Mouse (Mus musculus) left cerebral cortex, postnatal 4 days (tissue): ENCODE results near the gene Meis1. TPM values are rescaled to one million over a fixed set of nuclear protein-coding genes. Genes with fewer than 3 reads are reported as not detected.

Source experiments
- DNase-seq: peaks from one replicate; pipeline ENCODE4 v3.0.0-alpha.2; 2022
- intact Hi-C: fragments of 180-260 bp; cut with DNase I; formaldehyde crosslinking; loops from one replicate; pipeline ENCODE4 v1.15.1; 2025
- total RNA-seq, 2 experiments: library from RNA; stranded (reverse); gene quantifications; 2 replicates each; pipeline ENCODE4 v1.2.3; 2021

The Meis1 gene
- total RNA-seq, 2 experiments from 2014 or later, result 9.1 to 9.7 TPM

DNA sequence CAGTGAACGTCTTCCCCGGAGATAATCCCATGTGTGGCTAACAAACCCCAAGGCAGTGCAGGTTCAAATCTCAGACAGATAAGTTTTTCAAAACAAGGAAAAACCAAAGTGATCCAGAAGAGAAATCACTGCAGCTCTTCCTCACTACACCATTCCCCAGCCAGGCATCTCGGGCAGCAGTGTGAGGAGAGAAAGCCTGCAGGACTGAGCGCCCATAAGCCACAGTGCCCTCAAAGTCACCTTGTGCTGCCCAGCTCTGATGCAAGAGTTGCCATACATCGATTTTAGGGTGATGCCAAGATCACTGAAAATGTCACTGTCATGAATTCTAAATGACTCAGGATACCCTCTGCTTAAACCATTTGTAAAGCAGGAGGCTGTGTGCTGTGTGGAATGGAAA lies 15.7 kb downstream of the Meis1 start:
- intact Hi-C loops, result no loop called here
- no peak for DNase-seq

DNA sequence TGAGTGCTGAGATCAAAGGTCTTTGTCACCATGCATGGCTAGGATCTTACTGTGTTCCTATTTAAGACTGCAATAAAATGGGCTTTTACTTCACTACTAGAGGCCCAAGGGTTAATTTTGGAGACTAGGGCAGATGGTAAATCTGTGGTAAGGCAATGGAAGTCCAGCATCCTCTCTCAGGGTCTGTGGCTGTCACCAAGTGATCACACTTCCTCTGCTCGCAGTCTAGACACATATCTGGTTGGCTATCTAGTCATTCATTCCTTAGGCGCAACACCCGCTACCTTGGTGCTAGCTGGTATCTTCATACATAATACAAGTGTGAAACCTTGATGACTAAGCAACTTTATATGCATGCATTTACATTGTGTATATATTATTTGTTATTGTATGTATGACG lies 22.0 kb downstream of the Meis1 start:
- DNase-seq, result no peak
- intact Hi-C loops, result no loop called here

DNA sequence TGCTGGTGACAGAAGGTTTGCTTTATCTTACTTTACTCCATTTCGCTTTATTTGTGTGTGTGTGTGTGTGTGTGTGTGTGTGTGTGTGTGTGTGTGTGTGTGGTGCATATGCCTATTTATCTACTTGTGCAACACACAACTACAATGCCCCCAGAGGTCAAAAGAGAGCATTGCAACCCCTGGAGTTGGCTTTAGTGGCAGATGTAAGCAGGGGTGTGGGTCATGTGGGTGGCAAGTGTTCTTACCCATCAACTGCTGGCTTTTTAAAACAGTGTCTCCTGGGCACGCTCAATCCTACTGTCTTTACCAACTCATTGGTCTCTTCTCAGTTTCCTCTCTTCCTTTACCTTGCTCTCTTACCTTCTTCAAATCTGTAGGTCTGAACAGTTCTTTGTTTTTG lies 22.5 kb downstream of the Meis1 start:
- intact Hi-C loops, result no loop called here
- no peak for DNase-seq

DNA sequence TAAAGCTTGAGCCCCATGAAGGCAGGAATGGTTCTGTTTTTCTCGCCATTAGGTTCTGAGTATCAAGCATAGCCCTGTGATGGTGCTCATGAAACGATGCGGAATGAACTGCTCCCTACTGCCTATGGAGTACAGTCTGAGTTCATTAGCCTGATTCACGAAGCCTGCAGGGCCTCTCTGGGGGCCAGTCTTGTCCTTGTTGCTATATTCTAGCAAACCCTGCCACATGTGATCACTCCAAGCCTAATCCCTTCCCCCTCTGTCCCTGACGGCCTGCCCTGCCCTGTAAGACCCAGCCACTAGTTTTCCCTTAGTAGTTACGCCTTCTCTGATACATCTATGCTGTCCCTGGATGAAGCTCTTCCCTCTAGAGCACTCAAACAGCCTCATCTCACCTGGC lies 26.0 kb downstream of the Meis1 start:
- no peak for DNase-seq
- intact Hi-C loops, result no loop called here

DNA sequence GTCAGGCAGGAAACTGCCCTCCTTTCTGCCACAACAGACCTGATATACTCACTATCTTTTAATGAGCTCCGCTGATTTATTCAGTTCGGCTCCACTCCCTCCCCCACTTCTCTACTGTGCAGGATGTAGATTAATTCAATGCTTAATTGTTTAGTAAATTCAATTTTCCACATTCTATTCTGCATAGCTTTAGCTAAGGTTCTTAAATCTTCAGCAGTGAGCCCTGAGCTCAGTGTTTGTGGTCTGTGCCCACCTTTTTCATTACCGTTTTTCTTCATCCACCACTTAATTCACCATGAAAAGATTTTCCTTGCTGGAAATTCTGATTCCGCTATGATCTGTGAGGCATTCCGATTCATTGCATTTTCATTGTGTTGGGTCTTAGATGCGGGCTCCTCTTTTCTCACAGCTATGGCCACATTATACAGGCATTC lies 28.5 kb downstream of the Meis1 start:
- intact Hi-C loops, result no loop called here
- DNase-seq, result no peak

DNA sequence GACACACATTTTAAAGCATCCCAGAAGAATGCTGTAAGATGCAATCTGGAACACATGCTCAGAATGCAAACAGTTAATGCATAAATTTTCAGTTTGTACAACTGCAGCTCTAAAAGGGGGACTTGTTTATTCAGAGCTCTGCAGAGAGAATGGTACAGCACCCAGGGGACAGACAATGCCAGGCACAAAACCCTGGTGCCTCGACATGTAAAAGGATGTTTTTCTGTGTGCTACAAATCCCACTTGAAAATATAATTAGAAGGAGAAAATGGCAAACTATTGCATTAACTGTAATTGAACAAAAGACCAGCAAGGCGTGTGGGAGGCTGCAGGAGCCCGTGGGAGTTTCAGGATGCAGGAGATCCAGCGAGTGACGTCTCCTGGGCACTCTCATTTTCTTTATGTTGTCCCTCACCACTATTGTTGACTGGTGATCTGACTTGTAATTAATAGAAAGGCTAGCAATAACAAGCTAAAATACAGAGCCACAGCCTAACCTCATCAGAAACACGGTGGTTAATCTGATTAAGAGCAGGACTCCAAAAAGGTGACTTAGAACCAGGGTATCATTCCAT lies 29.0 kb downstream of the Meis1 start:
- DNase-seq, result no peak
- intact Hi-C loops, result no loop called here

DNA sequence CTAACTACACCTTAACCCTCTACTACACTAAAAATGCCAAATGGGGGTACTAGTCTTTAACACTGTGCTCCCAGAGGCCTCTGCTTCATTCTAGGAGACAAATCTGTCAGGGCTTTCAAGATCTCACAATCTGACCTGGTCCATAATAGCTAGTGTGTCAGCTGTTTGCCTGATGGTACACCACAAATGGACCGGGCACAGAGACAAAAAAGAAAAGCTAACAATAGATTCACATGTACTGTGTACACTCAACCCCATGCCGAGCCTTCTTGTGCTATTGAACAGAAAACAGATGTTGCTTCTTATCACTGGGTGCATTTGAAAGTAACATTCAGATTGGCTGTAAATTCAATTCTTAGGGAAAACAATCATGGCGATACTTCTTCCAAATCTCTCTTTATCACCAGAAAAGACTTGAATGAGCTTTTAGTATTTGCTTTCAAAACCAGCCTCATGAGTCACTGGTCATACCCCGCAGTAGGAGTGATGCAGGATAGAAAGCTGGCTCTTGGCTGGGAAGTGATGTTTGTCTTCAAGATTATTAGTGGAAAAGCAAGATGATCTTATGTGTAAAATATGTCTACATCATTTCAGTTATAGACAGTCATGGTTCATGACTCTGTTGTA lies 30.0 kb downstream of the Meis1 start:
- no peak for DNase-seq
- intact Hi-C loops, result no loop called here

DNA sequence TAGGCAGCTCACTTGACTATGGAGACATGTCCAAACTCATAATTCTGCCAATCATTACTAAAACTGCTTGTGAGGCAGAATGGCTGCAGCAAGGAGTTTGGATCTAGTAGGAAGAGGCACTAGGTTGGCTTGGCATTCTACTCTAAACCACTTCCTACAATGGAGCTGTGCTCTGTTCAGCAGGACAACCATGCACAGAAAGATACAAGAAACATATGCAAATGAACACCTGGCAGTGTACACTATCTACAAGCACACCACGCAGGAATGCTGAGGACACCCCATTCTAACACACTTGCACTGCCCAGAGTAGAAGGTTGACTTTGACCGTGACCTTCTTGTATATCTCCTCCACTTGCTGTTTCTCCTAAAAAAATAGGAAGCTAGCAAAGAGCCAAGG lies 35.0 kb downstream of the Meis1 start:
- intact Hi-C loops, result no loop called here

DNA sequence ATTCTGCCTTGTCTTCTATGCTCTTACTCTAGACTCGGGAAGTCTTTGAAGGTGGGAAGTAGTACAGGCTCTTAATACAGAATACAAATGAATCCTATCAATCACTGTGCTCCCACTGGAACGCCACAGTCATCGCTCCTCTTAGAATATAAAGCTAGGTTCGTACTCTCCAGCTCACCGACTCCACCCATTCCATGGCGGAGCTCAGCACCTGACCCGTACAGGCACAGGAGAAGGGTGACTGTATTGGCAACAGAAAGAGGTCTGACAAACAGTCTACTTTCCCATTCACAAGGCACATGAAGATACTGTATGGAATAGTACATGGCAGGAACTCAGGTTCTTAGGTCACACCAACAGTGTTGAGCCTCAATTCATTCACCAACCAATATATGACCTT lies 35.5 kb downstream of the Meis1 start:
- intact Hi-C loops, result no loop called here
- no peak for DNase-seq

More for the DNA sequence above, 35.0 kb downstream of the Meis1 start:
- no peak for DNase-seq

DNA sequence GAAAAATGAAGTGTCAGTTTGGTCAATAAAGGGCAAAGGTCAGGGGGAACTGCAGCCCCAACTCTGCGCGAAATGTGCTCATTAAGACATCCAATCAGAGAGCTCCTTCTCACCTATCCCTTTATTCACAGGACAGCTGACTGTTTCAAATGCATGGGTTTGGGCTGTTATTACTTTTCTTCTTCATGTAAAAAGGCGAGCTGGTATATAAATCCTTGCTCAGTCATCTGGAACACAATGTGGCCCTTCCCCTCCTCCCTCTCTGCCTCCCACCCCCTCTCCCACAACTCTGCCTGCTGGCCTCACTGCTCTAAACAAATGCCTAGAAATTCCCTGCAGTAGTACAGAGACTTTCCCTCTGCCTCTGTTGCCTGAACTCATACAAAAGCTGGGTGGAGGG lies 36.5 kb downstream of the Meis1 start:
- no peak for DNase-seq
- intact Hi-C loops, result no loop called here

DNA sequence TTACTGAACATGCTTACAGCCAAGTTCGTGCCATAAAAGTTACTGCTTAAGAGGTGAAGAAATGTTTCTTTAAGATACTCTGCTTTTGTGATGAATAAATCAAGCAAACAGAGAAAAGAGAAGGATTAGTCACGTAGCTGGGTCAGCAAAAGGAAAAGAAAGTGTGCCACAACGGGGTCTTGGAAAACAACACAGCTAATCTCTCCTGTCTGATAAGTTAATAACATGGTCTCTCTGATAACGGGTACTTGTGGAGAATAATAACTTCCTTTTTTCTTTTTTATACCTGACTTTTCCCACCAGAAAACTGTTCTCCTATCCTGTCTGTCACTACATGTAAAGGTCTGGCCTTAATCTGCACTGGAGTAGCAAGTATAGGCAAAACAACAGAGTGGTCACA lies 37.4 kb downstream of the Meis1 start:
- DNase-seq, result no peak
- intact Hi-C loops, result no loop called here

DNA sequence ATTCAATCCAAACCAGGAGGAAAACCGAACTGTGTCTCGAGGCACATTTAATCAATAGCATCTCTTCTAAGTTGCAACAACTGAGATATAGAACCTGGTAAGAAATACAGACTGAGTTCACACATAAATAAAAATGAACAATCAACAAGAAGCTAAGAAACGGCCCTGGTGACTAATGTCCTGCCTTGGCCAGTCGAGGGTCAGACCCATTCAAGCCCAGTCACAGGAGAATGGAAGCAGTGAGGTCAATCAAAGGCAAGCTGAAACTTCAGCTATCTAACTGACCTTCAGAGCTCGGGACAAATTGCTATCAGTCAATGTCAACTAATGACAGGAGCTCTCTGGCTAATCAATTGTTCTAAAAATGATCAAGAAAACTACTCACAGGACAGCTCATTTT lies 38.2 kb downstream of the Meis1 start:
- DNase-seq, result no peak
- intact Hi-C loops, result no loop called here

DNA sequence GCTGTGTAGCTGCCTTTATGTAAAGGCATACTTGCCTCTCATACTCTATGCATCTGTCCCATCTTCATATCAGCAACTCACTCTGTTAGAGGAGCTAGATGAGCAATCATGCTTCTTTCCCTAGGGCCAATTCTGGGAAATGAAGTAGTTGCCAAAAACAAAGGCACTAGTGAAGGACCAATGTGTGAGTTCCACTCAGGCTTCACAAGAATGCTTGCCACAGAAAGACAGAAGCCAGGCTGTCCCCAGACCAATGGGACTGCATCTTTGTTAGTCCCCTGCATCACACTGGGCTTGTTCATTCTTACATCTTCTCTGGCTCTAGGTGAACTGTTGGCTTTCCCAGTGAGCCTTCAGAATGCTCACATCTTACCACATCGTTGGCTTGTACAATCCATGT lies 43.7 kb downstream of the Meis1 start:
- DNase-seq, result no peak
- intact Hi-C loops, result no loop called here

DNA sequence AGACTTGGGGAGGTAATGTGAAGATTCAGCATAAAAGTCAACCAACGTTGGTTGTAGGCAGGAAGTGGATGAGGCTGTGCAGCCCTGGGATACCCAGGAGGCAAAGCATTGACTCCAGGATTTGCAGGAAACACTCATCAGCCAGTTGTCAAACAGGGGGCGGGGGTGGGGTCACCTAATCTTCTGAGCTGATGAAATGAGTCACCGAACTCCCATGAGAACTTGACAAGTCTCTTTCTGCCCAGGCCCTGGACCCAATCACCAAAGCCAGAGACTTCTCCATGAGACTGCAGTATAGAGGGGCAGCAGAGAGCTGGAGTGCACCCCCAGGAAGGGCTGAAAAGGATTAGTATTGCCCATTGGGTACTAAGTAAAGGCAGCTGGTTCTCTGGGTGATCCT lies 45.0 kb downstream of the Meis1 start:
- intact Hi-C loops, result no loop called here
- DNase-seq, result no peak

DNA sequence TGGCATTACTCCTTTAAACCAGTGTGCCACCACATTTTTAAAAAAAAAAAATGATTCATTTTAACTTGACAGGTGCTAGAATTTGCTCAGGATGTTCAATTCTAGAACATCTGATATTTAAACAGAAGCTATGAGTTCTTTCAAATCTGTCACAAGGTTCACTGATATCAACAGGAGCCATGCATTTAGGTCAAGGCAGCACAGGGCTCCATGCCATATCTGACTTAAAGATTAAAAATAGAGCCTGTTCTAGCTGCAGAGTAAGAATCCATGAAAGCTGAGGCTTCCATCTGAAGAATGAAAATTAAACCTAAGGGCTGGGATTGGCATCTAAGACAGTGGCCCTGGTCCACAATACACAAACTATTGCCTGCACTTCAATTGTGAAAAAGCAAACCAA lies 45.8 kb downstream of the Meis1 start:
- no peak for DNase-seq
- intact Hi-C loops, result no loop called here

DNA sequence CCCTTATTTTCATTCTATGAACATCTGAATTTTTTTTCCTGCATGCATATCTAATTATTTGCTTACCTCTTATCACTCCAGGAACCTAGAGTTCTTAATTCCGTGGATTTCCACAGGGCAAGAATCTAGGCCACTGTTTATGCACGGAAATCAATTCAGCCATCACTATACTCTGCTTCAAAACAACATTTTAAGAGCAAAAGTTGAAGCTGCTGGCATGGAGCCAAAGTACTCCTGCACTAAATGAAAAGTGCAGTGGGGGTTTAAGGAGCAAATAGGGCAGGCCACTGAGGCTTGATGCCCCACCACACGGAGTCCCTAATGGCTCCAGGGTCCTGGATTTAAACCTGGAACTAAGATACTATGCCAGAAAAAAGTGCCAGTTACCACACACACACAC lies 47.2 kb downstream of the Meis1 start:
- intact Hi-C loops, result no loop called here
- DNase-seq, result no peak

DNA sequence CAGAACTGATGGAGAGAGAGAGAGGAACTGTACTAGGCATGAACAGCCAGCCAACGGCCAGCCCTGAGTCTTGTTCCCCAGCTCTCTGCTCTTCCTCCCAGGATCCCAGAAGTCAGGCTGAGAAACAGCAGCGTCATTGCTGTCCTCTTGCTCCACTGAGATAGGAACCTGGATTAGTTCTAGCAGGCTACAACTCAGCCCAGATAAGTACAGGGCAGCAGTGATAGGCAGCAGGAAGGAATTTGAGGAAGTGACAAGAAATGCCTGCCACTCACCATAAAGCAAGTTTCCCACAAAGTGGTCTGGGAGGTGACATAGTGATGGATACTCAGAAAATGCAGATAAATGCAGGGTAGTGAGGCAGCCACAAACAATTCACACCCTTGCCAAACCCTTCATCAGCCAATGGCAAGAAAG lies 48.9 kb downstream of the Meis1 start:
- intact Hi-C loops, result no loop called here
- DNase-seq, result no peak

DNA sequence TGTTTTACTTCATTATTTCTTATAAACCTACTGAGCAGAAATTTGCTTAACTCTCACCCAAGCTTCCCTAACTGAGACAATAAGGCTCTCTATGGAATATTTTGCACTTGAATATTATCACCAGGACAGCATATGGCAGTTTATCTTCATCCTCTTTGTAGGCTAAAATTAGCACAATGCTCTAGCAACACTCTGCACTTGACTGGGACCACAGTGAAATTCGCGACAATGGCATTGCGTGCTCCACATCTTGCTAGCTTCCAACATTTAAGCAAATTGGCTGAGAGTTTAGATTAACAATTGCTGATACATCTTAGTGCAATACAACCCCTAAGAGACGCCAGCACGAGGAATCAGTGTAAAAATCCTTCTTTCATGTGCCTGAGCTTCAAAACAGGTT lies 54.4 kb downstream of the Meis1 start:
- intact Hi-C loops, result no loop called here
- no peak for DNase-seq

DNA sequence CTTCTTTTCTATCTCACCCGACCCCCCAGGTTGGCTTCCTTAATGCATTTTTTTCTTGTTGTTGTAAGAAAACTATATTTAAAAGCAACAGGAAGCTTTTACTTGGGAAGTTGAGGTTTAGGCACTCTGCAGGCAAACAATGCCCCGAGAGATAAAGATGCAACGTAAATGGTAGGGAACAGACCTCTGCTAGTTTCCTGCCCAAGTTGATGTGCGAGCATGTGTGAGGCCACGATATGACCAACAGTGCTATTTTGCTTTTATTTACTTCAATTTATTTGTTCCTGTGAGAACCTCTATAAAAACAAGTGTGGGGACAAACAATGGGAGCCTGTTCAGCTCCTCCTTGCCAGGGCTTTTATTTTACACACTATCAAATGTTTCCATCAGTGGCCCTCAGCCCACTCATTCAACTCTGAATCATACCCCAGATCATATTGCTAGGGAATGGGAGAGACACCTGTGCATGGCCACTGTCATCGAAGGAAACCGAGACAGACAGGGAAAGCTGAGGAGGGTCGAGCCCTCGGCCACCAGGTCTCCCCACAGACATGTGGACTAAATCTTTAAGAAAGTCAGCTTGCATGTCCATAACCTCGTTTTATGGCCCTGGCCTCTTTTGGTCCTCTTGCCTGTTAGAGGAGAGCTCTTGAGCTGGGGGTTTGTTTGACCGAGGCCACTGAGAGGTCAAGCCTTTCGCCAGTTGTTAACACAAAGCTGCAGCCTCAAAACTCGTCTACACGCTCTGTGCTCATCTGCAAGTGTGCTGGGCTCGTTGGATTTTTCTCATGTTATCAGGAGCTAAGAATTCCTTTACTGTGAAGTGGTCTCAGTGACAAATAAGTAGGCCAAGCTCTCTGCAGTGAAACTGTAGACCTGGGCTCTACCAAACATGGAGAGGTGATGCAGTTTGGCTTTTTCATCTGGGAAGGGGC lies 55.3 kb downstream of the Meis1 start:
- intact Hi-C loops, result no loop called here
- DNase-seq, result no peak

DNA sequence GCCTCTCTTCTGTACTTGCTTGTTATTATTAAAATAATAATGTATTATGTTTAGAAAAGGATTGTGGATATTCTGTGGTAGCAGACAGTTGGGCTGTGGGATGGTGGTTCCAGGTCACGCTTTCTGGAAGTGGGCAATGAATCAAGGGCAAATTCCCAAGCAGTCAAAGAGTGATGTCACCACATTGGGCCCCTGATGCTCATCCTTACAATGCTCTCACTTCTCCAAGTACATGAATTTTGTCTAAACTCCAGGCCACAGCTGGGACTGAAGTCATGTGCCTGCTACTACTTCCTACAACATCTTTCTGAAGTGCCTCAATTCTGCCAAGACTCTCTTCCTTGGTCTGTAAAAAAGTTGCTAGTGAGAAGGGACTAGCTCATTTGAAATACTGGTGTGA lies 59.3 kb downstream of the Meis1 start:
- no peak for DNase-seq
- intact Hi-C loops, result no loop called here

DNA sequence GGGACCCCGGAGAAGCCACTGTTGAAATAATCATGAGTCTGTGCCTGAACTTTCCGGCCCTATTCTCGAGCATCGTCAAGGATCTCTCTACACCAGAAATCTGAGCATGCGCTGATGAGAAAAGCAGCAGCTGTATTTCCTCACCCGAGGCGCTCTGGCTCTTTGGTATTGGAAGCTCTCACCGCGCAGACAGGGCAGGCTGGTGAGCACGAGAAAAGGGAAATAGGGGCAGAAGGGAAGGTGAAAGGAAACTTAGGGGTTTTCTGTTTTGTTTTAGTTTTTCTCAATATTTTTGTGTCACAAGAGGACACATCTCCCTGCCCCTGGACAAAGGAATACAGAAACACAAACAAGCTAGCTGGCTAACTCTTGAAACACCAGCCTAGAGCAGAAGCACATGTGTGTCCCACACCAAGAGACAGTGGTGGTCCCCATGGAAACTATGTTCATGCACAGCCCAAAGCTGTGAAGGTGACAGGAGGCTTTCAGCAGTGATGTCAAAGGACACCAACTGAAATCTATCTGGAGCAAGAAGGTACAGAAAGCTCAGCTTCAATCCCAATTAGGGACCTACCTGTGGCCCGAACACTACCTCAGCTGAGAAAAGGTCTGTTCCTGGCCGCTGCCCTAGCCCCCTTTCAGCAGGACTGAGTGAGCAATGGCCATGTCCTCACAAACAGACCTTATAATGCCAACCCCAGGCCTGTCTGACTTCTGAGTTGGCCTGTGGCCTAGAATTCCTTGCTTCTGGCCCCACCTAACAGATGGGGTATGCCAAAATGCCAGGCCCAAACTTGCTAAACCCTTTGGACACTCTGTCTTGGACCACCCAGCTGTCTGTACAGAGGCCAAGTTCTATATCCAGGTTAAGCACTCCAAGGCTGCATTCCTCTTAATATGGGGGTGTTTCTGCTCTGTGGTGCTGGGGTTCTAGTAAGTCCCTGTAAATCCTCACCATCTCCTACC lies 60.7 kb downstream of the Meis1 start:
- intact Hi-C loops, result no loop called here
- peak; percentile 54 for DNase-seq
